Mouse (Mus musculus): ENCODE results near the gene Rcc1. TPM values are rescaled to one million over a fixed set of nuclear protein-coding genes. Genes with fewer than 3 reads are reported as not detected.

Gene Rcc1
- polyA plus RNA-seq, 1 experiment from 2014 or later = 25.6 TPM

DNA sequence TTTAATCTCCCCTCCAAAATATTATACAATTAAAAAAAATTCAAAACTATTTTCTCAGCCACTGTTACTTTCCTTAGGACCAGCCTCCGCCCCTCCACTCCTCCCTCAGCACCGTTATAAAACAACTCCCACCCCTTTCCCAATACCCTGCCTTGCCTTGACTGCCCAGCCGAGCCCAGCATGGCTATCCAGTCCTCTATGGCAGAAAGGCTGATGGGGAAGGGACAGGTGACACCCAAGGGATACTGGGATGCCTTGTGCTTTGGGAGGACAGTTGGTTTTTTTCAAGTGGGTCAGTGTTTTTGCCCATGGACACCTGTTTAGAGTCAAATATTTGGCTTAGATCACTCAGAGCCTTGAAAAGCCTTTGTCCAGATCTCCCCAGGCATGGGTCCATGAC is 21.4 kb downstream of the Rcc1 start:
- no peak overlapping the region for H3K27ac ChIP-seq (ENCODE audit: low read depth)
- TF ChIP-seq EP300 (IDR thresholded peaks at IDR 0.05; ENCODE audit: low read depth) = no peak
- TF ChIP-seq CTCF (IDR thresholded peaks at IDR 0.05; ENCODE audit: low read depth) = no peak
- peaks cover 11% of the 10 kb centered on the region for H3K4me1 ChIP-seq (ENCODE audit: insufficient read depth)
- peaks cover 45% of the 10 kb centered on the region for H3K36me3 ChIP-seq (replicated peaks; ENCODE audit: insufficient read depth, low read length)
- no peak for ATAC-seq
- WGBS (ENCODE audit: insufficient replicate concordance) = 85% methylated on average over 3 of the region's 3 CpGs
- no peaks in the 10 kb centered on the region for H3K9me3 ChIP-seq (ENCODE audit: low read length)
- no peak for DNase-seq
- no peak overlapping the region for H3K4me3 ChIP-seq (ENCODE audit: low read depth, low read length)
- no peak overlapping the region for H3K4me2 ChIP-seq (ENCODE audit: low read depth, low read length)
- no peak overlapping the region for H3K9ac ChIP-seq (replicated peaks)
- no peaks in the 10 kb centered on the region for H3K27me3 ChIP-seq (ENCODE audit: insufficient read depth, low read length)

DNA sequence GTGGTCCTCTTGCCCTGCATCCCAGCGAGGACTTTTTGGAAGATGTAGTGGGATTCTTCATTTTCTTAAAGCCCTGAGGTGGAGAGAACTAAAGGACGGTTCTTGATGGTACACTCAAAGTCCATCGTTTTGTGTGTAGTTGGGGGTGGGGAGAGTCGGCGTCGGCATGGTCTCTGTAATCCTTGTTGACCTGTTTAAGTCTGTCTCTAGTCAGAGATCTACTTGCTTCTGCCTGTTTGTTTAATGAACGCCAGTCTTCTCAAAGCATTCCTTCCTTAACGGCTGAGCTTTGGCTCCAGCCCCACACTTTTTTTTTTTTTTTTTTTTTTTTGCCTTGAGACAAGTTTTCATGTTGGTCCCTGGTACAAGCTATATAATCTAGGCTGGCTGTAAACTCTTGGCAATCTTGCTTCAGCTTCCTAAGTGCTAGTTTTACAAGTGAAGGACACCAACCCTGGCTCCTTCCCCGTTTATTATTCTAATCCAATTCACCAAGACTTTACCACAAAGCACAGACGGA is 23.5 kb downstream of the Rcc1 start:
- Histone ChIP-seq H3K9me3 (ENCODE audit: low read length) (no peaks in the 10 kb centered on the region), H3K9ac (replicated peaks) (peak overlapping the region; percentile 77), H3K4me3 (ENCODE audit: low read depth, low read length) (peak overlapping the region; percentile 66), H3K27ac (ENCODE audit: low read depth) (peak overlapping the region; percentile 87), H3K4me2 (ENCODE audit: low read depth, low read length) (peak overlapping the region; percentile 79), H3K4me1 (ENCODE audit: insufficient read depth) (peaks cover 11% of the 10 kb centered on the region), H3K36me3 (replicated peaks; ENCODE audit: insufficient read depth, low read length) (peaks cover 36% of the 10 kb centered on the region), H3K27me3 (ENCODE audit: insufficient read depth, low read length) (no peaks in the 10 kb centered on the region)
- no peak for TF ChIP-seq EP300 (IDR thresholded peaks at IDR 0.05; ENCODE audit: low read depth)
- no peak for TF ChIP-seq CTCF (IDR thresholded peaks at IDR 0.05; ENCODE audit: low read depth)
- WGBS (ENCODE audit: insufficient replicate concordance) = 14% methylated on average over 10 of the region's 10 CpGs
- no peak for DNase-seq
- peak; percentile 41 for ATAC-seq

DNA sequence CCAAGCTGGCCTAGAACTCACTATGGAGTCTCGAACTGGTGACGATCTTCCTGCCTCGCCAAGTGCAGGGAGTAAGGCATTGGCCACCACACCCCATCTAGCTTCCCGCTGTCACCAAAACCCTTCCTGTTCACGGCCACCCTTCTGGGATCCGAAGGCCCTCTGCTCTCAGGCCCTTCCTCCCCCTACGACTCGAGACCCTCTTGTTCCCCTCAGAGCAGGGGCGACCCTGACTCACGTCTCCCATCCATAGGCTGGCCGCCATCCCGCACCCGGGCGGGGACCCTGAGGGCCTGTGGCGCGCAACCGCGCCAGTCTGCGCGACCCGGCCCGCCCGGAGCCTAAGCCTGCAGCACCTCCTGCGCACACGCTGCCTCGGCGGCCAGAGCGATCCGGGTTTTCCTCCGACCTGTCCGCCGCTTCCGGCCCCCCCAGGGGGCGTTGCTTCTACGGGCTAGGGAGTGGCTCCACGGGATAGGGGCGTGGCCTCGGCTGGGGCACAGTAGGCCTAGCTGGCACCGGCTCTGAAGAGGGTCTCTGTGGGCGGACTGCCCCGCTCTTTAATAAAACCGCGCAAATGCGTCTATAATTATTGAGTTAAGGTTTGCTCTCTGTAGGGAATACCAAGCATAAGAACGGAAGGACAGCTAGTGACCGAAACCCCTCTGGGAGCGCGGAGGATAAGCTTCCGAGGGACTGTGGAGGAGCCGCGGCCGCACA is 24.1 kb downstream of the Rcc1 start, which contains the start of gene Trnau1ap:
Gene Trnau1ap (minus strand): TSS at position 424 of the 720 bp plus-strand sequence.
- peak within 1 kb of the TSS; percentile 79 for H3K4me2 ChIP-seq (ENCODE audit: low read depth, low read length)
- H3K36me3 ChIP-seq (replicated peaks; ENCODE audit: insufficient read depth, low read length) = peaks cover 32% of the 10 kb centered on the region
- peak; percentile 97 for ATAC-seq
- H3K4me1 ChIP-seq (ENCODE audit: insufficient read depth) = peaks cover 11% of the 10 kb centered on the region
- DNase-seq = peak; percentile 98
- TF ChIP-seq CTCF (IDR thresholded peaks at IDR 0.05; ENCODE audit: low read depth) = peak; percentile 55
- TF ChIP-seq EP300 (IDR thresholded peaks at IDR 0.05; ENCODE audit: low read depth) = no peak
- H3K27ac ChIP-seq (ENCODE audit: low read depth) = peak within 1 kb of the TSS; percentile 87
- under 1% methylated on average over 52 of the region's 52 CpGs for WGBS (ENCODE audit: insufficient replicate concordance)
- H3K9ac ChIP-seq (replicated peaks) = peak within 1 kb of the TSS; percentile 77
- H3K9me3 ChIP-seq (ENCODE audit: low read length) = no peaks in the 10 kb centered on the region
- H3K4me3 ChIP-seq (ENCODE audit: low read depth, low read length) = peak within 1 kb of the TSS; percentile 66
- no peaks in the 10 kb centered on the region for H3K27me3 ChIP-seq (ENCODE audit: insufficient read depth, low read length)

DNA sequence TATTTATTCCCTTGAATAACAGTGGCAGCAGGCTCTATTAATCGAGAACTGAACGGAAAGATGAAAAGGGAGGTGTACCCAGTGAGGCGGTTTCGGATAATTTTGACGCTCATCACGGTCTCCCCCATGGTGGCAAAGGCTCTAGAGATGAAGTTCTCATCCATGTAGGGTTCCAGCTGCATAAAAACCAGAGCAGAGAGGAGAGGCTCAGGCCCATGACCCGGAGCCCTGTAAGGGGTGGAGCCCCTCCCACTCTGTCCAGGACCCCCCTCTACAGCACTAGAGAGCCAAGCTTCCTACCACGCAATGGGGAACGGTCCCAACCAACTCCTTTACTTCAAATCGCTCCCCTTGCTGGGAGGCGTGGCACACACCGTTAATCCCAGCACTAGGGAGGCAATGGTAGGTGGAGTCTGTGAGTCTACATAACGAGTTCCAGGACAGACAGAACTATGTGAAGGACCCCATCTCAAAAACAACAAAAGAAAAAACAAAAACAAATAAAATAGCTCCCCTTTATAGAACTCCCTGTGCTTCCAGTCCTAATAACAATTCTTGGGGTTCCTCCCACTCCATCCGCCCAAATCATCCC is 24.9 kb downstream of the Rcc1 start:
- 58% methylated on average over 14 of the region's 14 CpGs for WGBS (ENCODE audit: insufficient replicate concordance)
- Histone ChIP-seq H3K4me2 (ENCODE audit: low read depth, low read length) (peak overlapping the region; percentile 79), H3K9ac (replicated peaks) (peak overlapping the region; percentile 77), H3K27ac (ENCODE audit: low read depth) (peak overlapping the region; percentile 87), H3K9me3 (ENCODE audit: low read length) (no peaks in the 10 kb centered on the region), H3K4me3 (ENCODE audit: low read depth, low read length) (peak overlapping the region; percentile 66), H3K4me1 (ENCODE audit: insufficient read depth) (peaks cover 11% of the 10 kb centered on the region), H3K27me3 (ENCODE audit: insufficient read depth, low read length) (no peaks in the 10 kb centered on the region), H3K36me3 (replicated peaks; ENCODE audit: insufficient read depth, low read length) (peaks cover 25% of the 10 kb centered on the region)
- no peak for DNase-seq
- ATAC-seq = no peak
- TF ChIP-seq EP300 (IDR thresholded peaks at IDR 0.05; ENCODE audit: low read depth) (no peak), CTCF (IDR thresholded peaks at IDR 0.05; ENCODE audit: low read depth) (no peak)

DNA sequence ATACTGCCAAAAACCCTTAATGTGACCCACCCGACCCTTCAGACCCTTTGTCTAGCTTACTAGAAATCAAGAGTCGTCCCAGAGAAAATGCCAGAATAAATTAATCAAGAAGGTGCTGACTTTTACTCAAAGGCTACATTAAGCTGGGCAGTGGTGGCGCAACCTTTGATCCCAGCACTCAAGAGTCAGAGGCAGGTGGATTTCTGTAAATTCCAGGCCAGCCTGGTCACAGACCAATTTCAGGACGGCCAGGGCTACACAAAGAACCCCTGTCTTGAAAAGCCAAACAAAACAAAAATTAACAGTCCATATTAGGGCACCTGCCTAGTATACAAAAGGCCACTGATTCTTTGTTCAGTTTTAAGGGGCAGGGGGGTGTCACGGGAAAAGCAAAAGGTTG is 26.9 kb downstream of the Rcc1 start:
- Histone ChIP-seq H3K4me2 (ENCODE audit: low read depth, low read length) (no peak overlapping the region), H3K9me3 (ENCODE audit: low read length) (no peaks in the 10 kb centered on the region), H3K36me3 (replicated peaks; ENCODE audit: insufficient read depth, low read length) (peaks cover 20% of the 10 kb centered on the region), H3K4me1 (ENCODE audit: insufficient read depth) (peaks cover 11% of the 10 kb centered on the region), H3K9ac (replicated peaks) (no peak overlapping the region), H3K4me3 (ENCODE audit: low read depth, low read length) (no peak overlapping the region), H3K27ac (ENCODE audit: low read depth) (no peak overlapping the region), H3K27me3 (ENCODE audit: insufficient read depth, low read length) (no peaks in the 10 kb centered on the region)
- WGBS (ENCODE audit: insufficient replicate concordance) = 69% methylated on average over 5 of the region's 5 CpGs
- no peak for TF ChIP-seq EP300 (IDR thresholded peaks at IDR 0.05; ENCODE audit: low read depth)
- no peak for TF ChIP-seq CTCF (IDR thresholded peaks at IDR 0.05; ENCODE audit: low read depth)
- no peak for ATAC-seq
- DNase-seq = no peak

DNA sequence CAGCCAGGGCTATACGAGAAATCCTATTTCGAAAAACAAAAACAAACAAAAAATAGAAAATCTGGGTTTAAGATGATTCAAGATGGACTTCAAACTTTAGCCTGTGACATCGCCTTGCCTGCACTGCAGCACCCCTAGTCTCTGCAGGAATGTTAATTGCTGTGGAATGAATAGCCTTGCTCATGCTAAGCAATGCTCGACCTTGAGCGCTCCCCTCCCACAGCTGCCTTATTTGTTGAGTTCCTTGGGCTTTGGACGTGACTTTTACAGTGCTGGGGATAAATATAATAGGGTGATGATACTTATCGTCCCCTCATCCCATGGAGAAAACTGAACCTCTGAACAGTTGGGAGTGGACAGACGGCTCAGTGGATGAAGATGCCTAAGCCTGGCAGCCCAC is 37.7 kb downstream of the Rcc1 start:
- TF ChIP-seq CTCF (IDR thresholded peaks at IDR 0.05; ENCODE audit: low read depth) (no peak), EP300 (IDR thresholded peaks at IDR 0.05; ENCODE audit: low read depth) (no peak)
- WGBS (ENCODE audit: insufficient replicate concordance) = 82% methylated on average over 8 of the region's 8 CpGs
- Histone ChIP-seq H3K36me3 (replicated peaks; ENCODE audit: insufficient read depth, low read length) (peaks cover 43% of the 10 kb centered on the region), H3K9me3 (ENCODE audit: low read length) (no peaks in the 10 kb centered on the region), H3K27me3 (ENCODE audit: insufficient read depth, low read length) (no peaks in the 10 kb centered on the region), H3K9ac (replicated peaks) (no peak overlapping the region), H3K4me3 (ENCODE audit: low read depth, low read length) (no peak overlapping the region), H3K4me1 (ENCODE audit: insufficient read depth) (no peaks in the 10 kb centered on the region), H3K27ac (ENCODE audit: low read depth) (no peak overlapping the region), H3K4me2 (ENCODE audit: low read depth, low read length) (no peak overlapping the region)
- no peak for ATAC-seq
- DNase-seq = no peak
